Mouse (Mus musculus): ENCODE results near the gene Mier1. TPM values are rescaled to one million over a fixed set of nuclear protein-coding genes. Genes with fewer than 3 reads are reported as not detected.
A peak's percentile ranks its signal among the peaks of the same experiment; 100 is the strongest.

Mier1 gene
- 10 to 100 TPM; 49.1 to 59.0 TPM for total RNA-seq (2021)

DNA sequence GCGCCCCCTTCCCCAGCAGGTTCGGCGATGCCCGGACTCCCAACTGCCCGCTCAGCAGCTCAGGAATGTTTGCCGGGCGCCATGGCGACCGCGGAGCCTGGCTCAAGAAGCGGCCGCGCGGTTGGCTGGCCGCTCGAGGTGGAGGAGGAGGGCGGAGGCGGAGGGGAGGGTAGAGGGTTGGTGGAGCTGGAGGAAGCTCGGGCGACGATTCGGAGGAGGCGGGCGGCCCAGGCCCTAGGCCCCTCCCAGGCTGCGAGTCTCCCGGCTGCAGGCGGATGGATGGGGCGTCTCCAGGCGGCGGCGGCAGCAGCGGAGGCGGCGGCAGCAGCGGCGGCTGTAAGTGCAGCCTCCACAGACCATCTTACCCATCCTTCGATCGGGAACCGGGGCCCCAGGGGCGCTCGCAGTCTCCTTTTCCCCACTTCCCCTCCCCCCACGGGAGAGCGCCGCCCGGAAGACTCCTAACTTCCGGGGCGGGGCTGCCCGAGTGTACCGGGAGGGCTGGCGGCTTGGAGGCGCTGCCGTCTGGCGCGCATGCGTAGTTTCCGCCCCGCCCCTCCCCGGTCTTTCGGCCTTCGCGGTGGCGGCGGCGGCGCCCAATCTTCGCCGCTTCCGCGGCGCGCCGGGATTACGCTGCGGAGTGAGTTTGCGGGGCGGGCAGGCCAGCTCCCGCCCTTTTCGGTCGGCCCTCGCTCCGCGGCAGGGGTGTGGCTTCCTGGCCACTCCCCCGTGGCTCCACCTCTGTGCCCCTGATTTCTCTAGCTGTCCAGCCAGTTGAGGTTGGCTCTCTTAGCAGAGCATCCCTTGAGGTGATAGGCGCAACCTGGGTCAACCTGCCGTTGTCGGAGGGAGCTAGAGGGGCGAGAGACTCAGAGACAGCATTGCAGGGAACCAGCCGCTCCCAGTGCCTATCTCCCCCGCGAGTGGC is at the start of gene Mier1, which contains the start of gene Wdr78:
Mier1 (plus strand) TSS at position 207 of the 928 bp plus-strand sequence.
Wdr78 (minus strand) TSS at position 372 of the 928 bp plus-strand sequence.
- intact Hi-C loops (cut with DNase I) = loop anchor here (10.0 kb wide), 1 partner anchor 130 kb away; no protein-coding TSS in a partner anchor
- DNase-seq = peak; percentile 97

GRCm38 (mm10) chr4:103064421-103064820 is 49.8 kb upstream of the Mier1 start:
- DNase-seq = no peak
- intact Hi-C loops (cut with DNase I) = no loop called here

GRCm38 (mm10) chr4:103064976-103065375 is 49.2 kb upstream of the Mier1 start:
- intact Hi-C loops (cut with DNase I) = no loop called here
- no peak for DNase-seq

GRCm38 (mm10) chr4:103067906-103068655 is 46.1 kb upstream of the Mier1 start:
- no peak for DNase-seq
- intact Hi-C loops (cut with DNase I) = no loop called here

DNA sequence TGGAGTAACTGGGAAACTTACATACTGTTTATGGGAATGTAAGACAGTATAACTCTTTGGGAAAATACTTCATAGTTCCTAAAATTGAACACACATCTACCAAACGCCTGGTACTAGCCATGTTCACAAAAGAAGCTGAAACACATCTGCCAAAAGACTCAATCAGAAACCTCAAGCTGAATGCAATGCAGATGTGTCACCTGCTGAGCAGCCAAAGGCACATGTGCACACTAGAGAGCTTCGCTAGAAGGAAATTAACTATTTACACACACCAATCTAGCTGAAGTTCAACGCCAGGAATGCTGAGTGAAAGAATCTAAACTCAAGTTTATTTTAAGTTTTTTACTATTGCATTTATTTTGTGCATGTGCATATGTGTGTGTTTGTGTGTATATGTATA is 43.6 kb upstream of the Mier1 start:
- no peak for DNase-seq
- intact Hi-C loops (cut with DNase I) = no loop called here

- no peak for DNase-seq
- intact Hi-C loops (cut with DNase I) = no loop called here
Measured at GRCm38 (mm10) chr4:103085237-103085636, 29.0 kb upstream of the Mier1 start.

GRCm38 (mm10) chr4:103095921-103096320 is 18.3 kb upstream of the Mier1 start:
- intact Hi-C loops (cut with DNase I) = no loop called here
- no peak for DNase-seq

GRCm38 (mm10) chr4:103098532-103098931 is 15.7 kb upstream of the Mier1 start:
- intact Hi-C loops (cut with DNase I) = no loop called here
- no peak for DNase-seq

GRCm38 (mm10) chr4:103112651-103113050 is 1.5 kb upstream of the Mier1 start:
- no peak for DNase-seq
- intact Hi-C loops (cut with DNase I) = loop anchor here (10.0 kb wide), 1 partner anchor 128 kb away; no protein-coding TSS in a partner anchor

DNA sequence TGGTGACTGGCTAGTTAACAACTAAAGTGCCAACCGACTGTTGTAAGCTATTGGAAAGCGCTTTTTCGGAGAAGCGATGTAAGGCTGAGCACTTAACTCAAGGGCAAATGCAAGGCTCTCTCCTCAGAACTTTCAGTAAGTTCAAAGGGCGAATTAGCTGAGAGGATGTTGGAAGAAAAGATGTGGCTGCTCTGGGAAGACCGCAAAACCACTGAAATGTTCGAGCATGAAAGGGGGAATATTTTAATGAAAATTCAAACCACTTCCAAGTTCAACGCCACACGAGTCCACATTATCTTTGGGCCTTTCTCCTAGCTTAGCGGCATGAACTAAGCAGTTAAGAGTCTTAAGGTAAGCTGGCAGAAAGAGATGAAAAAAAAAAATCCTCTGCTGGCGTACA is 788 bp upstream of the Mier1 start:
- intact Hi-C loops (cut with DNase I) = loop anchor here (10.0 kb wide), 1 partner anchor 129 kb away; no protein-coding TSS in a partner anchor
- no peak for DNase-seq

GRCm38 (mm10) chr4:103118888-103119228 is 4.7 kb downstream of the Mier1 start:
- intact Hi-C loops (cut with DNase I) = loop anchor here (10.0 kb wide), 1 partner anchor 134 kb away; no protein-coding TSS in a partner anchor

DNA sequence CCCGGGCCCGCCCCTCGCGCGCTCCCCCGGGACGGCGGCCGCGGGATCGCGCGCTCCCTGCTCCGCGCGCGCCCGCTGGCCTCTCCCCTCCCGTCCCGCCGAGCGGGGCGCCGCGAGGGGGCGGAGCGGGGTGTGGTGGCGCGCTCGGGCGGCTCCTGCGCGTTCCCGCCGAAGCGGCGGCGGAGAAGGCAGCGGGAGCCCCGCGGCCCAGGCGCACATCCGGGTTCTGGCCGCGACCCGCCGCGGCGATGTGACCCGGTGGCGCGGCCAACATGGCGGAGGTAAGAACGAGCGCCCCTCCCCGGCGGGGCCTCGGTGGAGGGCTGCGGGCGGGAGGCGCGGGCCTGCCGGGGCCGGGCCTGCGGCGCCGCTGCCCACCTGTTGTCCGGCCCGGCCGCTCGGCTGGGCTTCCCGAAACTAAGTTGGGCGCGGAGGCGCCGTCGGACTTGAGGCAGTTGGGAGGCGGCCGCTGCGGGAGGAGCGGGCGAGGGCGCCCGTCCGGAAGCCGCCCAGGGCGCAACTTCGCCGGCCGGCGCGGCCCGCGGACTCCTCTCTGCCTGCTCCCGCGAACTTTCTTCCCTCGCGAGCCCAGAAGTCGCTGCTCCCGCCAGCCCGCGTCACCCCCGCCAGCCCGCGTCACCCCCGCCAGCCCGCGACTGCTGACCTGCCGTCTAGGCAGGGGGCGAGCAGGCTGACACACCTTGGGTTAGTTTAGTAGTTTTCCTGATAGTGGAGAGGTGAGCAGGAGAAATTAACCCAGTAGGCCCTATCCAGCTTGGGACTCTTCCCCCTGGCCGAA is 5.2 kb downstream of the Mier1 start:
- peak; percentile 75 for DNase-seq
- intact Hi-C loops (cut with DNase I) = loop anchor here (10.0 kb wide), 1 partner anchor 135 kb away; no protein-coding TSS in a partner anchor

More at GRCm38 (mm10) chr4:103118888-103119228, 4.7 kb downstream of the Mier1 start:
- no peak for DNase-seq

- intact Hi-C loops (cut with DNase I) = no loop called here
- no peak for DNase-seq
Measured at GRCm38 (mm10) chr4:103120028-103120384, 5.8 kb downstream of the Mier1 start.

GRCm38 (mm10) chr4:103120395-103120794 is 6.2 kb downstream of the Mier1 start:
- intact Hi-C loops (cut with DNase I) = no loop called here
- DNase-seq = no peak

DNA sequence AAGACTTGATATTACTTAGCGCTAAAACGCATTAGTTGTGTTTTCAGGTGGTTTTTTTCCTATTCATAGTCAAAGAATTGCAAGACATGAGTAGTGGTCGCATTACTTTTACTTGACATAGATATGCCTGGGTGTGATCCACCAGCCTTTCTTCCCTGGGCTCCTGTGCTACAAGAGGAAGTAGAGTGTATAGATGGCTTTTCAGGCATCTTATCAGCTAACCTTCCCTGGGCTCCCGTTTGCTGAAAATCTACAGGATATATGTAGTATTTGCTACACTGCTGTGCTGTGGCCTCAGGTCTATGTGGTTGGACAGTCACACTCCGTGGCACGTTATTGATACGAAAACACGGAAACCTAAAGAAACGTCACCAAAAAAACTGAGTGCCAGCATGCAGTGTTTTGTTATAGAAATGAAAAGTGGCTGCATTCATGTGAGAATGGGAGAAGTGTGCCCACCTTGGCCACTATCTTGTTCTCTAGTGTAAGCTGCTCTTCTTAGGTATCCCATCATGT is 6.7 kb downstream of the Mier1 start:
- intact Hi-C loops (cut with DNase I) = no loop called here
- DNase-seq = no peak

DNA sequence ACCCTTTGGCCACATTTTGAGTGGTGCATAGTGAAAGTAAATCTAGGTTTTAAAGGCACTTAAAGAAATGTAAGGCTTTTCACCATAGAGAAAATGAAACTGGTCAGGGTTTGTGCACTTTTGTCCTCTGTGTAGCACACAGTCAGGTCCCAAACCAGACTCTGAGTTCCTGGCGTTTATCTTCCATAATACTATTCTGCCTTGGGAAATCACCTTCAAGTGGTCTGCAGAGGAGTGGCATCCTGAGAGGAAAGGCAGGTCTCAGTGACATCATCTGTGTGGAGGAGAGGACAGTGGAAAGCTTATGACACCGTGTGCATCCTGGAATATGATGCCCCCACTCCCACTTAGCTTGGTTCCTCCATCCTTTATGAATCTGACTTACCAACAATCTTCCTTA is 8.9 kb downstream of the Mier1 start:
- intact Hi-C loops (cut with DNase I) = no loop called here
- no peak for DNase-seq

DNA sequence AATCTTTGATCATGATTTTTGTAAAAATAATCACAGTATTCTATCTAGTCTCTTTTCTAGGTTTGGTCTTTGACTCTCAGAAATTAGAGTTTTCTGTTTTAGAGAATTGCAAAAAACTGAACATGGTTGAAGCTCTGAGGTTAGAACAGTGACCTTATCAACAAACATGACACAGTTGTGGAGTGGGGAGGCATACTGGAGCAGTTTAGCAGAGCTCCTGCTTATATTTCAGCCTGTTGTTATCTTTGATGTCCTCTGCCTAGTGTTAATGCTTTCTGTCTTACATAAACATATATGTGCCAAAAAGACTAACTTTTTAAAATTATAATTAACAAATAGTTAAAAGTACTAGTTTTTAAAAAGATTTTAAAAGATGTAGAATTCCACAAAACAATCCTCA is 9.4 kb downstream of the Mier1 start:
- no peak for DNase-seq
- intact Hi-C loops (cut with DNase I) = no loop called here

GRCm38 (mm10) chr4:103126533-103126932 is 12.3 kb downstream of the Mier1 start:
- DNase-seq = no peak
- intact Hi-C loops (cut with DNase I) = no loop called here

- no peak for DNase-seq
- intact Hi-C loops (cut with DNase I) = no loop called here
Measured at GRCm38 (mm10) chr4:103136946-103137345, 22.8 kb downstream of the Mier1 start.

- DNase-seq = peak; percentile 83
- intact Hi-C loops (cut with DNase I) = loop anchor here (5.0 to 10.0 kb wide), 2 partner anchors 159 to 198 kb away; no protein-coding TSS in a partner anchor
Measured at GRCm38 (mm10) chr4:103146339-103146738, 32.1 kb downstream of the Mier1 start.
